Mouse (Mus musculus) CD4-positive, CD25-positive, alpha-beta regulatory T cell (primary cell): ENCODE results near the gene Nptx1. TPM values are rescaled to one million over a fixed set of nuclear protein-coding genes. Genes with fewer than 3 reads are reported as not detected.

Source experiments
- polyA plus RNA-seq: library from polyadenylated mRNA; unstranded; fragments of 100-300 nt; shearing (Covaris generic); gene quantifications from one replicate; pipeline ENCODE4 v1.2.1, GENCODE M21; 2017

Gene Nptx1
- polyA plus RNA-seq, result not detected

GRCm38 (mm10) chr11:119547183-119547921 is at the start of gene Nptx1:
TSS of gene Nptx1 (minus strand) at chr11:119547753.

GRCm38 (mm10) chr11:119490861-119491689 is 56.5 kb downstream of the Nptx1 start, which contains the start of gene Endov:
TSS of gene Endov (plus strand) at chr11:119491347.

Other genes with a start within 250 kb of the Nptx1 start
- 283 TPM for gene Eif4a3, start 247.7 kb downstream of the Nptx1 start, polyA plus RNA-seq
- not detected for gene Card14, start 240.0 kb downstream of the Nptx1 start, polyA plus RNA-seq
- 13.7 TPM for gene Sgsh, start 192.2 kb downstream of the Nptx1 start, polyA plus RNA-seq
- gene Slc26a11, start 192.2 kb downstream of the Nptx1 start, polyA plus RNA-seq, result 14.2 TPM
- gene Rnf213, start 154.7 kb downstream of the Nptx1 start, polyA plus RNA-seq, result 25.3 TPM
- gene Endov, start 56.4 kb downstream of the Nptx1 start, polyA plus RNA-seq, result 28.8 TPM
- 24.0 TPM for gene Rptor, start 55.2 kb upstream of the Nptx1 start, polyA plus RNA-seq